Mouse (Mus musculus) cortical plate, adult 2 months (tissue): Measurements from ENCODE around the gene Gm49416.
"Not testable (repeated sequence)": the region's sequence is repeated elsewhere in the genome, so short reads cannot be mapped to it uniquely, and the experiment has no call there.

Experiments used
- CTCF ChIP-seq: fragments of 200-500 bp; IDR thresholded peaks from 2 replicates; pipeline ENCODE4 v1.5.1; 2011; ENCODE audit warnings: mild to moderate bottlenecking, control low read depth, low read length; ENCODE audit not compliant: insufficient read depth; ENCODE audit errors: extremely low read depth
- POLR2A ChIP-seq: fragments of 200-500 bp; IDR thresholded peaks from 2 replicates; pipeline ENCODE4 v1.6.1; 2011; ENCODE audit warnings: mild to moderate bottlenecking, low read length, control low read depth; ENCODE audit not compliant: insufficient read depth; ENCODE audit errors: extremely low read depth

DNA sequence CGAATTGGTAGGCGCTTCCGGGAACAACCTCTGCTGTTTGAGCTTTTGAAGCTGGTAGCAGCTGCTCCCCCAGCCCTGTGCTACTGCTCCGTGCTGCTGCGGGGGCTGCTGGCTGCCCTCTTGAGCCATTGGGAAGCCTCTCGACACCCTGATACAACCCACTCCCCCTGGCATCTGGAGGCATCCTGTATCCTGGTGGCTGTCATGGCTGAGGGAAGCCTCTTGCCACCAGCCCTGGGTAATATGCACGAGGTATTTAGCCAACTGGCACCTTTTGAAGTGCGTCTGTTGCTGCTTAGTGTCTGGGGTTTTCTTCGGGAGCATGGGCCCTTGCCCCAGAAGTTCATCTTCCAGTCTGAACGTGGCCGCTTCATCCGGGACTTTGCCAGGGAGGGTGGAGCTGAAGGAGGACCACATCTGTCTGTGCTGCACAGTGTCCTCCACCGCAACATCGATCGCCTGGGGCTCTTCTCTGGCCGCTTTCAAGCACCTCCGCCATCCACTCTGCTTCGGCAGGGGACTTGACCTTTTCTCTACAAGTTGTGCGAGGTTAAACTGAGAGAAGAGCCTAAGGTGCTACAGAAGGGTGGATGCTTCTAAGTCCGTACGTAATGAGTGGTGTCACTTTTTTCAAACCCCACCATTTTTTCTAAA is 8.6 kb downstream of the Gm49416 start:
- not testable (repeated sequence) for TF ChIP-seq CTCF, POLR2A
